Mouse (Mus musculus) spleen, adult 2 months (tissue): ENCODE data around the gene Fgfr2.

ENCODE experiments used
- CTCF ChIP-seq: fragments of 200-500 bp; IDR thresholded peaks from 2 replicates; pipeline ENCODE4 v1.5.1; 2011; ENCODE audit warnings: mild to moderate bottlenecking, inconsistent platforms; ENCODE audit not compliant: insufficient read depth, insufficient read length, insufficient replicate concordance; ENCODE audit errors: extremely low read depth
- POLR2A ChIP-seq: fragments of 200-500 bp; IDR thresholded peaks from 2 replicates; pipeline ENCODE4 v1.6.1; 2011; ENCODE audit warnings: low read depth, low read length, inconsistent platforms

DNA sequence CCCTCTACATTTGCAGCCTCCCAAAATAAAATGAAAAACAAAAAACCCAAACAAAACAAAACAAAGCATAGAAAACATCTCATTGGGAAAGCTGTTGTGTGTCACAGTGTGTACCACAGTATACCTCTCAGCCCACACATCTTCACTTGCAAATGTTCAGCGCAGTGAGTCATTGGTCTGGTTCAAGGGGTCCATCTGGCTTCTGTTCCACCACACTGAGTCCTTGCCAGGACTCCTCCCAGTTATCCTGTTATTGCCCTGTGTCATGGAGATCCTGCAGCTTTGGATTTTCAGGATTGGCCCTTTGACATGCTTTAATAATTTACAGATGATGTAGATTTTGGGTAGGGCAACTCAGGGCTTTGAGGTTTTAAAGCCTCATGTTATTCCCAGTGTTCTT lies 1435.8 kb downstream of the Fgfr2 start:
- no peak for TF ChIP-seq POLR2A
- no peak for TF ChIP-seq CTCF
